Mouse (Mus musculus): ENCODE results near the gene A630023A22Rik.

DNA sequence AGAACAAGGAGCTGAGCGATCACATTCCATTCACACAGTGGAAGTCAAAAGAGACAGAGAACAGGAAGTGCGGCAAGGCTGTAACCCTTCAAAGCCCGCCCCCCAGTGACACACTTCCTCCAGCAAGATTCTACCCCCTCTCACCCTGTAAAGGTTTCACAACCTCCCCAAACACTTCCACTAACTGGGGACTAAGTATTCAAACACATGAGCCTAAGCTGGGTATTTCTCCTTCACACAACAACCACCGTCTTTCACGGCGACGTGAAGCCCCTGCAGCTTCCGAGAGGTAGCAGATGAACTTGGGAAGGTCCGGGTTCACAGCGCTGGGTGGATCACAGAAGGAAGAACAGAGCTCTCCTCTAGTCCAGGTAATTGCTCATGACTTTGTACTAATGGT, 40.4 kb upstream of the A630023A22Rik start:
- no peak for TF ChIP-seq EP300 (IDR thresholded peaks at IDR 0.05; ENCODE audit: low read depth)
- no peak for TF ChIP-seq CTCF (IDR thresholded peaks at IDR 0.05; ENCODE audit: low read depth)
